Mouse (Mus musculus) CD4-positive helper T cell, adult 2 months (primary cell): ENCODE results near the gene Tgfbr1.
"Not testable (repeated sequence)": the region's sequence is repeated elsewhere in the genome, so short reads cannot be mapped to it uniquely, and the experiment has no call there.

ENCODE experiments used
- DNase-seq: peaks from one replicate; pipeline ENCODE4 v3.0.0-alpha.2; 2012; ENCODE audit warnings: low read depth, missing footprints, low spot score

Gene Tgfbr1

GRCm38 (mm10) chr4:47347022-47347421 lies 6.0 kb upstream of the Tgfbr1 start:
- no peak for DNase-seq

- DNase-seq, result no peak
These were observed 3.3 kb upstream of the Tgfbr1 start for GRCm38 (mm10) chr4:47349759-47350158.

GRCm38 (mm10) chr4:47351386-47352049 lies 1.5 kb upstream of the Tgfbr1 start:
- peak; percentile 88 for DNase-seq

GRCm38 (mm10) chr4:47352061-47352661 lies 861 bp upstream of the Tgfbr1 start:
- peak; percentile 48 for DNase-seq

GRCm38 (mm10) chr4:47353416-47354111 lies 542 bp downstream of the Tgfbr1 start:
- no peak for DNase-seq

GRCm38 (mm10) chr4:47354304-47354703 lies 1.3 kb downstream of the Tgfbr1 start:
- no peak for DNase-seq

- DNase-seq, result no peak
These were observed 9.6 kb downstream of the Tgfbr1 start for GRCm38 (mm10) chr4:47362662-47363061.

GRCm38 (mm10) chr4:47363134-47363533 lies 10.1 kb downstream of the Tgfbr1 start:
- DNase-seq, result no peak

GRCm38 (mm10) chr4:47368717-47369116 lies 15.7 kb downstream of the Tgfbr1 start:
- DNase-seq, result no peak

- DNase-seq, result no peak
These were observed 25.7 kb downstream of the Tgfbr1 start for GRCm38 (mm10) chr4:47378716-47379115.

GRCm38 (mm10) chr4:47382426-47382825 lies 29.4 kb downstream of the Tgfbr1 start:
- no peak for DNase-seq

- not testable (repeated sequence) for DNase-seq
These were observed 38.9 kb downstream of the Tgfbr1 start for GRCm38 (mm10) chr4:47391926-47392325.

GRCm38 (mm10) chr4:47396251-47396650 lies 43.2 kb downstream of the Tgfbr1 start:
- no peak for DNase-seq

- no peak for DNase-seq
These were observed 45.1 kb downstream of the Tgfbr1 start for GRCm38 (mm10) chr4:47397951-47398687.

GRCm38 (mm10) chr4:47399824-47400223 lies 46.8 kb downstream of the Tgfbr1 start:
- DNase-seq, result peak; percentile 38

- no peak for DNase-seq
These were observed 47.3 kb downstream of the Tgfbr1 start for GRCm38 (mm10) chr4:47400314-47400713.

GRCm38 (mm10) chr4:47402200-47402599 lies 49.2 kb downstream of the Tgfbr1 start:
- DNase-seq, result no peak

- no peak for DNase-seq
These were observed 51.5 kb downstream of the Tgfbr1 start for GRCm38 (mm10) chr4:47404536-47404935.

- no peak for DNase-seq
These were observed 54.1 kb downstream of the Tgfbr1 start for GRCm38 (mm10) chr4:47407161-47407560.

GRCm38 (mm10) chr4:47417871-47418270 lies 64.8 kb downstream of the Tgfbr1 start:
- DNase-seq, result no peak

- peak; percentile 9 for DNase-seq
These were observed 66.4 kb downstream of the Tgfbr1 start for GRCm38 (mm10) chr4:47419268-47419973.
